Mouse (Mus musculus) brain, adult 10 weeks (tissue): ENCODE data around the gene Arrdc4. TPM values are rescaled to one million over a fixed set of nuclear protein-coding genes. Genes with fewer than 3 reads are reported as not detected.

Experiments used
- polyA plus RNA-seq: library from polyadenylated mRNA; stranded (reverse); fragments of 350-450 nt; fragmentation: Illumina TruSeq; extraction: RNeasy Lipid Tissue Mini Kit (QIAGEN cat#74804); gene quantifications from one replicate; pipeline ENCODE4 v1.2.3, GENCODE M21; 2015; ENCODE audit warnings: low read depth, low replicate concordance

Arrdc4 gene
- polyA plus RNA-seq, result 7.5 TPM

GRCm38 (mm10) chr7:68748761-68749635 is at the start of gene Arrdc4:
TSS of gene Arrdc4 (minus strand) at chr7:68749241.

